Mouse (Mus musculus) mesoderm, embryonic 11.5 days (tissue): ENCODE measurements at regions not wholly inside any gene's neighbourhood (a gene's known extent, or its start where the extent isn't known, plus 50 kb on each side); places are given as distances from the start of the nearest gene placed in this dataset.
"Not testable (repeated sequence)": the region's sequence is repeated elsewhere in the genome, so short reads cannot be mapped to it uniquely, and the experiment has no call there.

ENCODE experiments used
- DNase-seq: peaks from one replicate; pipeline ENCODE4 v3.0.0-alpha.2; 2012; ENCODE audit warnings: low read depth, low spot score

DNA sequence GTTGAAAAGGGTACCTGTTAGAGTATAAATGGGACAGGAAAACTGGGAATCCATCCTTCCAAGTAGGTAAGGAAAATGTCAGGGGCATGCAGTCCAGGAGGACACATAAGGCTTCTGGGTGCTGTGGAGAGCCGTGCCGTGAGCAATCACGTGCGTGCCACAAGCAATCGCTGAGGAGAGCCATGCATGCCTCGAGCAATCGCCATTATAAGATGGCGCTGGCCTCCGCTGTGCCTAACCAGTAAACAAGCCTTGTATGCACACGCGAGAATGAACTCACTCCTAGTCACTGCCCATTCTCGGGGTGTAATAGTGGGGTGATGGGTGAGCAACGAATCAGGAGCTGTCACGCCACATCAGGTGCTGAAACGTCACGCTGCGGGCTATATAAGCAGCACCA, 210.0 kb downstream of the Rchy1 start:
- not testable (repeated sequence) for DNase-seq

DNA sequence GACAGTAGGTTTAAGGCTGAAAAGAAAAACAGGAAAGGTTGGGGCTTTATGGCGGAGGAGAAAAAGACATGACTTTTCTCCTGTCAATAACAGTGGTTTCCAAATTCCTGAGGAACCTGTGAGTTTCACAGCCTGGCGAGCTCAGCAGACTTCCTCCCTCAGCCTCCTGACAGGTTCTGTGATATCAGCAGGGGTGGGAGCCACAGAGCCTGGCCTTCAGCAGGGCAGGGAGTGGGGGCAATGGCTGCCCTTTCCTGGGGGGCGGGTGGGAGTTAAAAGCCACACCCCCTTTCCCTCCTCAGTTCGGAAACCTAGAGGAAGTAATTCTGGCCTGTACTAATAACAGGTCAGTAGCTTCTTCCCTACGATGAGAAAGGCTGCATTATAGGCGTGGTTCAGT, 211.7 kb downstream of the Rchy1 start:
- DNase-seq, result no peak

DNA sequence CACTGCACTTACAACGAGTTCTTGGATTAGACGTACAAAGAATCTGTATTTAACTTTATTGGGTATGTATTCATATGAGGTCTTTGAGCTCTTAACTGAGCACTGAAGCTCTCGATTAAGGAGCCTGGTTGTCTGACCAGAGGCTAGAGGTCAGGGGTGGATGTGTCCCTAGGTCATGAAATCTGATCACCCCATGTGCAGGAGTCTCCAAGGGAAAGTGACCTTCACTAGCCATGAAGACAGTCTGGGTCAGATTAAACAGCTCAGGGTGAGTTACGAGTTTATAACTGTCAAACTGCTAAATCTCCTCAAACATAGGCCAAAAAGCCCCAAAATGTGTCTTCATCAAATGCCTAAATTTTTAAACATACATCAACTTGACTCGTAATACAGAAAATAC, 216.8 kb downstream of the Rchy1 start:
- DNase-seq, result no peak

DNA sequence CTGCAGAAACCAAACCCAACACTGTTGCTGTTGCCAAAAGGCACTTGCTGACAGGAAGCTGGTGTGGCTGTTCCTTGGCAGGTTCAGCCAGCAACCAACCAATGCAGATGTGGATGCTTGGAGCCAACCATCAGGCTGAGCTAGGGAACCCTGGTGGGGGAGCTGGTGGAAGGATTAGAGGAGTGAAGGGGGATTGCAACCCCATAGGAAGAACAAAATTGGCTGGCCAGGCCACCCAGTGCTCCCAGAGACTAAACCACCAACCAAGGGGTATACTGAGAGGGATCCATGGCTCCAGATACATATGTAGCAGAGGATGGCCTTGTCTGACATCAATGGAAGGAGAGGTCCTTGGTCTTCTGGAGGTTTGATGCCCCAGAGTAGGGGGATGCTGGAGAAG, 218.5 kb downstream of the Rchy1 start:
- no peak for DNase-seq

DNA sequence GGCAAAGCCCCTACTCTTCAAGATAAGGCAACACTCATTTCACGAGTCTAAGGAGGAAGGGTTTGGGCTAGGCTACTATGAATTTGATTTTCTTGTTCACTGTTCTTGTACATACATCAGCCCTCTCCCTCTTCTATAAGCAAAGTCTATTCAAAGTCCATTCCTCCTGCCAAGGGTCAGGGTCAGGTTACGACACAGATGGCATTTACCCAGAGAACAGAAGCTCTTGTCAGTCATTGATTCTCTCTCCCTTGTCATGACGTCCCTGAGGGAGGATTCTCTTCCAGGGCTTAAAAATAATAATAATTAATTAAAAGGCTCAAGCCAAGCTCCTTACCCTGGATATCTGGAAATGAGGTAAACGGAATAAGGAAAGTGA, 222.7 kb downstream of the Rchy1 start:
- DNase-seq, result peak; percentile 59

DNA sequence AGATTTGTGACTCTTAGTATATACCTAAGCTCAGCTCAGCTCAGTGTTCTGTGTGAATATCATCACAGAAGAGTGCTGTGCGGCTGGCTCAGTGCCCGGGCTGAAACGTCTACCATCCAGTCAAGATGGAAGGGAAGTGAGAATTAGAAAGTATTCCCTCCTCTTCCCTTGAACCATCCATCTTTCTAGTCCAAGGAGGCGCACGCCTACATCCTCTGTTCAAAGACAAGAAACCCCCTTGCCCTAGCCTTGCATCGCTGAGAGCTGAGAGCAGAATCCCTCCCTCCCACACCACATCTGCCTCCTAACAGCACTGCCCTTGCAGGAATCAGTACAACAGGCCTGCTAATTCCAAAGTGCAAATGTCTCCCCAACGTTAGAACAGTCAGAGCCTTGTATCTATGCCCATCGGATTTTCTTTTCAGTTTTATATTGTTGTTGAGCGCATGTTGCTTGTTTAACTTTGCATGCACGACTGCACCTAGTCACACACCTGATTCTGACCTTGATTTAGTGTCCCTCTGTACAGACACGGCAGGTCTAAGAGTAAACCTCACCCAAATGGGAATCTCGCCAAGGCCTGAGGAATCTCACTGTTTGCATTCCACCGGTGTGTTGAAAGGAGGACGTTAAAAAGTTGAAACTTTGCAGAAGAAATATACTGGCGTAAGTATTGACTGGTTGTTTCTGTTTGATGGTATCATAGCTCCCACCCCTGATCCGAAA, 222.2 kb downstream of the Parm1 start:
- DNase-seq, result no peak

DNA sequence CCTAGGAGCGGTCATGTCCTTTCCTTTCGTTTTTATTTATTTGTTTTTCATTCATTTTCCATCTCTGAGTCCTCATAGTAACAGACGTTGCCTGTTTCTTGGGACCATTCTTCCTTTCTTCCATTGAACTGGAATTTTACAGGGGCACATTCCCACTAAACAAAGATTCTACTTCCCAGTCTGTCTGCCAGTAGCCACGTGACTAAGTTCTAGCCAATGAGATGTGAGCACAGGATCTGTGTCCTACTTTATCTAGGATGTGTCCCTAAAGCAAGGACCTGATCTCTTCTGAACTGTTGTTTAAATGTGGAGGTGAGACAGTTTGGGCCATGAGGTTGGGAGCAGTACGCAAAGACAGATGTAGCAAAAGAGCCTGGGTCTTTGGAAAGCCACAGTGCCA, 214.6 kb downstream of the Parm1 start:
- DNase-seq, result no peak

DNA sequence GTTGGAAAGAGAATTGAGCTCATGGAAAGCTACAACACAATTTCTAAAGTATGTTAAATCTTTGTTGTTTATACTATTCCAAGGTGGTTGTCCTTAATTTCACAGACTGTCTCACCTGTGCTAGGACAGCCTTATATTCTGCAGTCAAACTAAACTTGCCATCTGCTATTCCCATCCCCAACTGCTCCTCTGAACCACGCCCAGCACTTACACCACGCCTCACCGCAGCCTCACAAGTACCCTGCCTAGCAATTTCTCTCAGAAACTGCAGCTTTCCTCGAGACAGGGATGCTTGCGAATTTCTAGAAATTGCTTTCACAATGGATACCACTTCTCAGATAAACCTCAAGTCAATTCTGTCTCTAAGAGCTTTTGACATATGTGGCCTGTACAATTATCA, 213.7 kb downstream of the Parm1 start:
- no peak for DNase-seq

DNA sequence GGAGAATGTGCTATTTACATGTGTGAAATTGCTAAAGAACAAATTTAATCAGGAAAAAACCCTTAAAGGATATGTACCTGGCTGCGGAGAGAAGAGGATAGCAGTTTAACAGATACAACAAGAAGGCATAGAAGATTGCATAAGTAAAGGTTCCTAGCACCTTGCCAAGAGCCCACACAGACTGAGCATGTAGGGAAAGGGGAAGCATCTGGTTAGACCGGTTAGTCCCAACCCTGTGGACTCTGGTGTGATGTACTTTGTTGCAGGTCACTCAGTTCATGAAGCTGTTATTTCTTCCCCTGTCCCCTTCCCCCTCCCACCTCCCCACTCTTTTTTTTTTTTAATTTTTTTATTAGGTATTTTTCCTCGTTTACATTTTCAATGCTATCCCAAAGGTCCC, 212.5 kb downstream of the Parm1 start:
- no peak for DNase-seq

DNA sequence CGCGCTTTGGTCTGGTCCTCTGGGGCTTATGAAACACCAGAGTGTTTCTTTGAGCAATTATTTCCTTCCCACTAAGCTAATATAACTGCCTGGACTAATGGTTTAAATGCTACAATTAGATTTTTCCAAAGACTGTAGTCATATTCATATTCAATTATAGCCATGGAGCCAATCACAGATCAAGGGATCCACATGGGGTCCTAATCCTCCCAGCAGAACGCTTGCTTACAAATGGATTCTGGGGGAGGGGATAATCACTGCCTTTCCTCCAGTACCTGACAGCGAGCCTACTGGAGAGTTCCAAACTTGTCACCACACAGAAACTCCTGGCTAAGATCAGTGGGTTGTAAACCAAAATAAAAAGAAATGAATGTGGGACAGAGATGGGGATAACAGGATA, 212.0 kb downstream of the Parm1 start:
- no peak for DNase-seq

DNA sequence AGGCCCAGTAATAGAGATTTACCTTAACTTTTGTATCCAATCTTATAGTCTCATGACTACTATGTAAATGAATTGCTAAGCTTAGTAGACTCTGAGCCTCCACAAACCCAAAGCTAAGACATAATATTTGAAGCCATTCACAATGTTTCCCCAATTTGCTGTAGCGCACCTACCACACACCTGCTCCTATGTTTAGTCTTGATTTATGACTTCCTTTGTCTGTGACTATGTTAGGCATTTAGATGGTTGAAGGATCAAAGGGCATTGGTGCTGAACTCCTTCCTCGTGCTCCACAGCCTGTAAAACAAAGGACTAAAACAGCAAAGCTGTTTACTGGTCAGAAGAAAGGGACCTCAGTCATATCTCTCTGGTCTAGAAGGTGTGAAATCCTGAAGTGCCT, 210.0 kb downstream of the Parm1 start:
- no peak for DNase-seq

DNA sequence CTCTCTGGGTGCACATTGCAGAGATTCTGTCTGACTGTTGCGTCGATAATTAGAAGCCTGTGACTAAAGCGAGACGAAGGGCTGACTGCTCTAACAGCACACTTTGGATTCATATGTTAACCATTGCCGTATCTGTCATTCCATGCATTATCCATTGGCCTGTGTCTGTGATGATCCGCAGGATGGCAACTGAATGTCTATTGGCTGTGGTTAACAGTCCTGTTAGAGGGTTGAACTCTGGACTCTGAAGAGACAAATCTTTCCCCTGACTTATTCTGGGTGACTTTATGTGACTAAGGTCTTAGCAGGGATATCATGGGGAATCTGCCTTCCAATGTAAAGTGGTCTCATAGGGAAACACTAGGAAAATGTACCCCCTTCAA, 208.7 kb downstream of the Parm1 start:
- DNase-seq, result no peak

DNA sequence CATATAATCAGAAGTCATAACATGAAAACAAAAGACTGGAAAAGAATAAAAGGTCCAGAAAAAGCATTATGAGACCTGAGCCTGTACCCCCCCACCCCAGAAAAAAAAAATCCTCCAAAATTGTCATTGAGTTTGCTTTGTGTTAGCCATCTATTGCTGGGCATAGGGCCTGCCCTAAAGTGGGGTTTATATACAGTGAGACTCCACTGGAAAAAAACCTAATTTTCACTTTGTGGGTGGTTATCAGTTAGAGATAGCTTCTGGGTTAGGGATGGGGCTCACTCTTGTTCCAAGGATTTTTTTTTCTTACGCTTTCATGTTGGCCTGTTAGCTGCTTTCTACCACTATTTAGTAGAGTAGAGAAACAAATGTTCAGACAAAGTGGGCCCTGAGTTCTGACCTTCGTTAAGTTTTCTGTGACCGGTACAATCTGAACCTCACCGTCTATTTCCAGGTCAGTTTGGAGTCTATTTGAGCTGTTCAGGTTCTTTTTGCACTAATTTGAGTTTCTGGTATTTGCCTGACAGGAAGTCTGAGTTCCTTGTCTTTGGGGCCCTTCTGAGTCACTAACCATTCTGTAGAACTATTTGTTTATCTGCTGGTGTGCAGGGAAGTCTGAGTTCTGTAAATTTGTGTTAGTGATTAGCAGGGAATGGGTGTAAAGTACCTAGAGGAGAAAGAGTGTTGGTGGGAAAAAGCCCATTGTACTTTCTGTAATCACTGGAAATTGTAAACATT, 208.1 kb downstream of the Parm1 start:
- no peak for DNase-seq

DNA sequence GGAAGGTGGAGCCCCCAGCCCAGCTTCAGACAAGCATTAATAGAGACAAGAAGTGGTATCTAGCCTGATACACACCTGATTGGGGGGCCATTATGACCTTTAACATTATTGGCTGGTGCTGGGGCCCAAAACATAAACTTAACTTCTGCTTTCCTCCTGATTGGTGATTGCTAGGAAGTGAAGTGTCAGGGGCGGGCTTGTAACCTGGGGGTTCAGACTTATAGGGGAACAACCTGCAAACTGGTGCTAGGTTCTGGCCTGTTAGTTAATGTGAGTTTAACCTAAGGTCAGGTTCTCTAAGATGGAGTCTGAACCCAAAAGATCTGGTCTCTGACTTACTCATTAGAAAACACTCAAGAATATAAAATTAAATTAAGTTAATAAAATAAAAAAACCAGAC, 207.5 kb downstream of the Parm1 start:
- DNase-seq, result no peak

DNA sequence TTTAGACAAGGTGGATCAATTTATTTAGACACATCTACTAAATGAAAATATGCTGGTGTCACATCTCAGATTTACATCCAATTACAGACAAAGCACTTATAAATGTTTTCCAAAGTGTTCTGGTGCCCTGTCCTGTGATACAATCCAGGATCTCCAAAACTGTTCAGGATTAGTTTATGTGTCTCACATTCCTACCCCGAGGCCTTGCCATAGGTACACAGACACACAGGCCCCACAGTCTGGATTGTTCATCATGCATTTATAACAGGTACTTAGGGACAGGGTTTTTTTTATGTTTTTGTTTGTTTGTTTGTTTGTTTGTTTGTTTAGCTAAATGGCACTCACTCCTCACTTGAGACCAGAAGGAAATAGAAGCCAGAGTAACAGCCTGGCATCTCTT, 206.0 kb downstream of the Parm1 start:
- DNase-seq, result no peak

DNA sequence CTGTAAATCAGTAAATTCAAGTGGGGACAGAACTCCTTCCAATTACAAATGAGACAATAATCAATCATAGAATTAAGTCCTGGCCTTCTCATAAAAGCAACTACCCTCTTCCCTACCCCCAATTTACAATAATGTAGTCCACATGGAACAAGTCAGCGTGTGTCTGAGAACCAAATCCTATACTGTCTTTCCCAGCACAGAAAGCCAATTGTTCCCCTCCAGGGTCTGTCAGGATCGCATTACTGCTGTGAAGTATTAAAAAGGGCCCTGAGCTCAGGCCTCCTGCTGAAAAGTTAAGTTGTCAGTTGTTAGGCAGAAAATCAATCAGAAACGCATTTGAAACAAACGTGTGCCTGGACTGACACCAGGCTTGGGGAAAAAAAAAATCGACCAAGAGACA, 205.6 kb downstream of the Parm1 start:
- peak; percentile 74 for DNase-seq

DNA sequence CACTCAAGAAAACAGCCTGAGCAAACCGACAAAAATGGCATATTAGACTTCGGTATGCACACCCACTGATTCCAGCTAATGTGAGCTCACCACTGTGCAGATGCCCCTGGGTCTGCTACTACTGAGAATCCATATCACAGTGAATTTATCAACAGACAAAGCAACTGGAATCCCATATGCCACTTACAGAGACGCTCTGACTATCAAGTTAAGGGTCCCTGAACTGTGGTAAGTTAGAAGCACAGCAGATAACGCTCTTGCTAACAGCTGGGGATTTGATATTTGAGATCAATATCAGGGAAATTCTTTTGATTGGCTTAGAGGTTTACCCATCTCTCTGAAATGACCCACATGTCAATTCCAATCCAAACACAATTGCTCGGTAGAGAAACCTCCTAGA, 205.0 kb downstream of the Parm1 start:
- DNase-seq, result no peak

DNA sequence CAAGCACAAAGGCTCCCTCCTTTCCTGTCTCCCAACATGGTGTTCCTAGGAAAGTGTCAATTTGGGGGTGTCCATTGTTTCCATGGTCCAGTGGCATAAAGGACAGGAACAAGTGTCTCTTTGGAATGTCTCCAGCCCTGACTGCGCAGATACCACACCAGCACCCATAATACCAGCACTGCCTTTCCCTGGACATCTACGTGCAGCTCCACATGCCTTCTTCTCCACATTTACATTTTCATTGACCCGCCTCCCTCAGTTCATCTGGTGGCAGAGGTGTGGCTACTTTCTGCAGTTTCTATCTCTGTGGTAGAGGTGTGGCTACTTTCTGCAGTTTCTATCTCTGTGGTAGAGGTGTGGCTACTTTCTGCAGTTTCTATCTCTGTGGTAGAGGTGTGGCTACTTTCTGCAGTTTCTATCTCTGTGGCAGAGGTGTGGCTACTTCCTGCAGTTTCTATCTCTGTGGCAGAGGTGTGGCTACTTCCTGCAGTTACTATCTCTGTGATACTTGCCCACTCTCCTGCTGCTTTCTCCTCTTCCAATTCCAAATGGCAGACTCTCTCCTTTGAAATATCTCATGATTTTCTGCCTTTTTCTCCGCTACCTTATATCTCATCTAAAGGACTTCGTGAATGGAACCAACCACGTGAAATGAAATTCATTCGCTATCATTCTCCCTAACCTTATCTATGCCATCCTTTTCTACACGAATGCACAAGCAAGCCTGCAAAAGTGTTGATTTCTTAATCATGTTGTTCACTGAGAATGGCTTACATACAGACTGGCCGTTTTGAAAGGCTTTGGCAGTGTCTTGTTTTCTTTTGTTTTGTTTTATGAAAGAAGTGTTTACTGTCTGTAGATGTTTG, 204.0 kb downstream of the Parm1 start:
- no peak for DNase-seq

DNA sequence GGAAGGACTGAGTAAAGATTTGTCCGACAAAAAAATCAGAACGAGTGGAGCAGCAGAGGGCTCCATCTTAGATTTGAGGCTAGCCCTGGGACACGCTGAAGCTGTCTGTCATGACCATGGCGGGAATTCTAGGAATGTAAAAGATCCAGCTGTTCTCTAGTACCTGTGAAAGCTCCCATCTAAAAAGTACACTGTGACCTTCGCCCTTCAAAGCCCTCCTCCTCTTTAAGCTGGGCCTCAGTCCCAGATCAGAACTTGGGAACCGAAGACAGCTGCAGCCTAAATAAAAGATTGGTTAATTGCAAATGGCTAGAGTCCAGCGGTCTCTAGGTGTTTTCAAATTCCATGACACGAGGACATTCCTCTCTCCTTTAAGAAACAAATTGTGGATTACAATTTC, 195.6 kb downstream of the Parm1 start:
- DNase-seq, result no peak

DNA sequence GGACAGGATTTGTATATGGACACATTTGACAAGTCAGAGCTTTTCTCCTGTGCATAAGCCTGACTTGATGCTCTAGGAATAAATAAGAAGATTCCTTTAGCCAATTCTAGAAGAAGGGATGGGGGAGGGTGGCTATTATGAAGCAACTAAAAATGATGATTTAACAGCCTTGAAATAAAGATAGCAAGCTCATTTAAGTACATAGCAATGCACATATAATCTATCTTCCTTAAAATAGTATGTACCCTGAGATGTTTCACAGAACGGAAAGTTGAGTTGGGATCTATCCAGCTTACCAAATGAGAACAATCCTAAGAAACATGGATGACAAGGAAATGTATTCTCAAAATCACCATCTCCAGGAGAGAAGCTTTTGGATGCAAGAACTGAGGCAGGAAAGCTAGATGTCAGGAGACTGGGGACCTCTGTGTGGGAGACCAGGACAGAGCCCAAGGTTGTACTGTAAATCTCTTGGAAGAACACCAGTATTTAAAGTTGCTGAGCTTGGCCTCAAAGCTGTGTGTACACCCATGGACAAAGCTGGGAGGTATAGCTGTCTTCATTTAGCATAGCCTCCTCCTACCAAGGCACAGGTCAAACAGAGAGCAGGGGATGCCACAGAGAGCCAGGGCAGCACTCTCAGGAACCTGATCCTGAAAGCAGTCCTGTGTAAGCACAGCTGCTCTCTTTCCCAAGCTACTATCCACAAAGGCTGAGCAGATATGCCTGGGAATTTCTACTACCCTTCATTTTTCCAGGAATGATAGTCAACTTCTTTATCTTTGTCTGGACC, 192.3 kb downstream of the Parm1 start:
- no peak for DNase-seq

DNA sequence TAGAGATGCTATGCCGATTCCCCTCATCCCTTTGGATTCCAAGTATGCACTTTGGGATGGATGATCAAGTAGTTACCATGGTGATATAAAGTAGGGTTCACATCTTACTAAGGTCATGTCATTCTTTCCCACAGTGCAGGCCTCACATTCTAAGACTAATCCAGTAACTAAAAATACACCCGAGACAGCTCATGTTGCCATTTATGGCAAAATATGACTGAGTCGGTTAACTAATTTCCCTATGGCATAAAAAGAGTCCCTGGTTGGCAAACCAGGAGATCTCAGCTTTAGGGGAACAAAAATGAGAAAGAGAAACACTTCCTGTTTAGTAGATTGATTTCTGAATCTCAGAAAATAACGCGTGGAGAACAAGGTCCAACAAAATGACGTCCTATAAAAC, 190.7 kb downstream of the Parm1 start:
- DNase-seq, result no peak

DNA sequence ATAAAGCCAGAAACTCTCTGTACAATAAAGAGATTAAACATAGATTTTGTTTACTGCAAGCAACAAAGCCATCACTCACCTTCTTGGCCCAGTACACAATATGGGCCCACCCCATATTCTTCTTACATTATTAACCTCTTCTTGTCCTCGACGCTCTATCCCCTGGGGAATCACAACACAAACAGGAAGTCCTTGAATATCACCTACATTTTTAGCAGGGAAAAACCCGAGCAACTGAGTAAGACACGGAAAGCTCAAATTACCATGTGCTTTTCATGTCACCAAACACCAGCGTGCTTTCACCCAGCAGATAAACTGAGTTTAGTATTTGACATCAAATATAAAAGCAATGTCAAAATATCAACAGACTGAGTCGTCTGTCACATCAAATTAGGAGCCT, 179.7 kb downstream of the Parm1 start:
- DNase-seq, result no peak
